Mouse (Mus musculus) olfactory bulb, adult 2 months (tissue): ENCODE data around the gene Rad51ap1. TPM values are rescaled to one million over a fixed set of nuclear protein-coding genes. Genes with fewer than 3 reads are reported as not detected.
A peak's percentile ranks its signal among the peaks of the same experiment; 100 is the strongest.

Experiments
- H3K27ac ChIP-seq: fragments of 200-500 bp; 2 replicates; pipeline ENCODE4 v1.5.1; 2012; ENCODE audit warnings: low read depth, low read length; ENCODE audit not compliant: insufficient read depth
- H3K4me1 ChIP-seq: fragments of 200-500 bp; 2 replicates; pipeline ENCODE4 v1.6.1; 2012; ENCODE audit warnings: low read length; ENCODE audit not compliant: control insufficient read depth, insufficient read depth
- H3K4me3 ChIP-seq: fragments of 200-500 bp; 2 replicates; pipeline ENCODE4 v1.5.1; 2012; ENCODE audit warnings: mild to moderate bottlenecking, low read depth, low read length, moderate library complexity; ENCODE audit not compliant: insufficient read depth
- CTCF ChIP-seq: fragments of 200-500 bp; IDR thresholded peaks from 2 replicates; pipeline ENCODE4 v1.5.1; 2012; ENCODE audit warnings: low read depth, mild to moderate bottlenecking, low read length, moderate library complexity; ENCODE audit not compliant: insufficient read depth
- POLR2A ChIP-seq: fragments of 200-500 bp; IDR thresholded peaks from 2 replicates; pipeline ENCODE4 v1.6.1; 2012; ENCODE audit warnings: mild to moderate bottlenecking, low read depth, low read length, moderate library complexity; ENCODE audit not compliant: insufficient read depth
- WGBS: fragments of 180-500 bp; shearing (Covaris S2); methylation state at CpG from one replicate; pipeline ENCODE4 v1.1.7; 2018; 5-methylcytosine and 5-hydroxymethylcytosine counted together
- polyA plus RNA-seq: library from polyadenylated mRNA; stranded (reverse); fragments of >200 nt; gene quantifications from 2 replicates; pipeline ENCODE4 v1.2.4, GENCODE M21; 2012; ENCODE audit warnings: low replicate concordance; ENCODE audit not compliant: missing spikeins, insufficient read depth, insufficient read length

Rad51ap1 gene
- polyA plus RNA-seq, result not detected in 2 replicates

- H3K4me1 ChIP-seq, result peaks cover 7% of the 10 kb centered on the region
- peak within 1 kb of the TSS; percentile 77 for H3K27ac ChIP-seq
- under 1% methylated on average over 33 of the region's 33 CpGs for WGBS
- TF ChIP-seq POLR2A (no peak), CTCF (no peak)
- peak within 1 kb of the TSS; percentile 86 for H3K4me3 ChIP-seq
Observed at GRCm38 (mm10) chr6:126939487-126940171, at the start of gene Rad51ap1, which contains the start of gene D6Wsu163e. Gene Rad51ap1, minus strand, starts transcription at chr6:126939587. Gene D6Wsu163e, plus strand, starts transcription at chr6:126939962.

GRCm38 (mm10) chr6:126981539-126982234, 42.3 kb upstream of the Rad51ap1 start:
- no peak overlapping the region for H3K4me3 ChIP-seq
- no peak overlapping the region for H3K27ac ChIP-seq
- 63% methylated on average over 5 of the region's 5 CpGs for WGBS
- no peak for TF ChIP-seq POLR2A
- no peak for TF ChIP-seq CTCF
- H3K4me1 ChIP-seq, result no peaks in the 10 kb centered on the region

GRCm38 (mm10) chr6:126966241-126967026, 27.0 kb upstream of the Rad51ap1 start:
- 66% methylated on average over 14 of the region's 14 CpGs for WGBS
- H3K27ac ChIP-seq, result peak overlapping the region; percentile 59
- no peak for TF ChIP-seq POLR2A
- no peak for TF ChIP-seq CTCF
- peaks cover 10% of the 10 kb centered on the region for H3K4me1 ChIP-seq
- no peak overlapping the region for H3K4me3 ChIP-seq

- TF ChIP-seq CTCF (no peak), POLR2A (no peak)
- H3K4me3 ChIP-seq, result no peak overlapping the region
- H3K4me1 ChIP-seq, result peaks cover 11% of the 10 kb centered on the region
- WGBS, result 87% methylated on average over 9 of the region's 9 CpGs
- H3K27ac ChIP-seq, result no peak overlapping the region
Observed at GRCm38 (mm10) chr6:126963426-126963825, 24.0 kb upstream of the Rad51ap1 start.

- Histone ChIP-seq H3K4me1 (peaks cover 11% of the 10 kb centered on the region), H3K4me3 (no peak overlapping the region), H3K27ac (no peak overlapping the region)
- no peak for TF ChIP-seq POLR2A
- TF ChIP-seq CTCF, result no peak
- WGBS, result 83% methylated on average over 5 of the region's 5 CpGs
Observed at GRCm38 (mm10) chr6:126962709-126963108, 23.3 kb upstream of the Rad51ap1 start.

- TF ChIP-seq POLR2A, result no peak
- no peak for TF ChIP-seq CTCF
- Histone ChIP-seq H3K27ac (peak overlapping the region; percentile 55; the same call in 1 of the 2 replicates), H3K4me1 (peaks cover 11% of the 10 kb centered on the region), H3K4me3 (no peak overlapping the region)
- WGBS, result 54% methylated on average over 8 of the region's 8 CpGs
Observed at GRCm38 (mm10) chr6:126961371-126962018, 22.1 kb upstream of the Rad51ap1 start.

GRCm38 (mm10) chr6:126955734-126956133, 16.3 kb upstream of the Rad51ap1 start:
- no peak overlapping the region for H3K4me3 ChIP-seq
- WGBS, result 5% methylated on average over 10 of the region's 10 CpGs
- no peaks in the 10 kb centered on the region for H3K4me1 ChIP-seq
- H3K27ac ChIP-seq, result no peak overlapping the region
- no peak for TF ChIP-seq POLR2A
- TF ChIP-seq CTCF, result peak; percentile 74

GRCm38 (mm10) chr6:126948336-126948735, 8.9 kb upstream of the Rad51ap1 start:
- H3K4me3 ChIP-seq, result no peak overlapping the region
- TF ChIP-seq POLR2A (no peak), CTCF (no peak)
- WGBS, result 81% methylated on average over 4 of the region's 4 CpGs

More at GRCm38 (mm10) chr6:126948336-126948735, 8.9 kb upstream of the Rad51ap1 start:
- H3K4me1 ChIP-seq, result no peaks in the 10 kb centered on the region
- H3K27ac ChIP-seq, result no peak overlapping the region
